Mouse (Mus musculus): ENCODE results near the gene Abcg1. TPM values are rescaled to one million over a fixed set of nuclear protein-coding genes. Genes with fewer than 3 reads are reported as not detected.

Abcg1 gene
- total RNA-seq, 2 experiments from 2014 or later: 5.3 to 7.8 TPM

DNA sequence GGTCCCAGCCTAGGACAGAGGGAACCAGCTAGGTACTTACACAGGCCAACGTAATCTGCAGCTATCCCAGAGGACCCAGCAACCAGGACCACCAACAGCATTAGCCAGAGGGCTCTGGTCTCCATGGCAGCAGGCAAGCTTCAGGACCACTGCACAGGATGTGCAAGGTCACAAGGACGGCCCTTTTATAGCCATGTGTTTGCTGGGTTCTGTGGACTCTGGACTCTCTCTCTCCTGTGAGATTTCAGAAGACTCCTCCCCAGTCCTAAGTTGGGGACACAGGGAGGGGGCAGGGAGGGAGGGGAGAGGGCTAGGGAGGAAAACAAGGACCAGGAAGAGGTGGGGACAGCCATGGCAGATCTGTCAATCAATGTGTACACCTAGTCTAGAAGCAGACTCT is 72.0 kb downstream of the Abcg1 start, which contains the start of gene Tff3:
Tff3 (minus strand) TSS at position 195 of the 400 bp plus-strand sequence.
- no peak for DNase-seq

GRCm38 (mm10) chr17:31131269-31131821 is 73.9 kb downstream of the Abcg1 start:
- no peak for DNase-seq

GRCm38 (mm10) chr17:31133776-31134175 is 76.3 kb downstream of the Abcg1 start:
- DNase-seq: no peak

- DNase-seq: no peak
Measured at GRCm38 (mm10) chr17:31134913-31135312, 77.4 kb downstream of the Abcg1 start.

DNA sequence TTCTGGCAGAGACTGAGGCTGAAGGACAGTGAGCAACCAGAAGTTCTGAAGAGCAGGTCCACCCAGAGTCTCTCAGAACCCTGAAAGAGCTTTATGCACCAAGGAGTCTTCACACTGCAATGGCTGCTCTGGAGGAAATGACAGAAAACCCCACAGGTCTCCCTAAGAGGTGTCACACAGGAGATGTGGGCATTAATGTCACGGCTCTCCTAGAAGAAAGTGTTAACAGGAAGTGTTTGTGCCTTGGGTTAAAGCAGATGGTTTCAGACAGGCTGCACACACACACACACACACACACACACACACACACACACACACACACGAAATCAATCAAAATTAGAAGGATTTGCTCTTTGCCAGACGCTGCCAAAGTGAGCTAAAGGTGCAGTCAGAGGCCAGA is 78.8 kb downstream of the Abcg1 start:
- no peak for DNase-seq

DNA sequence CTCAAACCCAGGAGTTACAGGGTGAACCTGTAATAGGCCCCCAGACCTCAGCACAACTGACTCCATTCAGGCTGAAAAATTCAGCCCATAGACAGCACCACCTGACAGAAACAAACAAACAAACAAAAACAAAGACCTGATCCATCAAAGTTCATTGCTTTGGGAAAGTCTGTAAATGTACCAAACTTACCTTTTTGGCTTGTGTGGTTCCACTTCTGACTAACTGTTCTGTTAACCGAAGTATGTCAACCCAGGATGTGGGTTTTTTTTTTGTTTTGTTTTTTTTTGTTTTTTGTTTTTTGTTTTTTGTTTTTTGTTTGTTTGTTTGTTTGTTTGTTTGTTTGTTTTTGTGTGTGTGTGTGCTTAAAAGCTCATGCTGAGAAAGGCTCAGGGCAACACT is 79.3 kb downstream of the Abcg1 start:
- no peak for DNase-seq

DNA sequence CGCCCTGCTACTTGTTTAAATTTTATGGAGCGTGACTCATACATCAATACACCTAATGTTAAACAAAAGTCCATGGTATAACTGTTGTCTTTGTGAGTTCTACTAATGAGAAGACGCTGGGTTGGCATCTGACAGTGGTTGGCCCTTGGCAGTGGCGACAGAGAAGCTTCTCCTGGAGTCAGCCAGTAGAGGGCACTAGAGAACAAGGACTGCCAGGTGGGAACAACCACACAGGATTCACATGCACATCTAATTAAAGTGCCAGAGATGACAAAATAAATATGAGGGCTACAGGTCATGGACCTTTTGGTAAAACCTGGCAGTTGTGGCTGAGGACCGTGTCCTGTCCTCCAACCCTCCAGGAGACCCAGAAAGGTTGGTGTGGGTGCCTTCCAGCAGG is 80.9 kb downstream of the Abcg1 start:
- DNase-seq: peak; percentile 73

DNA sequence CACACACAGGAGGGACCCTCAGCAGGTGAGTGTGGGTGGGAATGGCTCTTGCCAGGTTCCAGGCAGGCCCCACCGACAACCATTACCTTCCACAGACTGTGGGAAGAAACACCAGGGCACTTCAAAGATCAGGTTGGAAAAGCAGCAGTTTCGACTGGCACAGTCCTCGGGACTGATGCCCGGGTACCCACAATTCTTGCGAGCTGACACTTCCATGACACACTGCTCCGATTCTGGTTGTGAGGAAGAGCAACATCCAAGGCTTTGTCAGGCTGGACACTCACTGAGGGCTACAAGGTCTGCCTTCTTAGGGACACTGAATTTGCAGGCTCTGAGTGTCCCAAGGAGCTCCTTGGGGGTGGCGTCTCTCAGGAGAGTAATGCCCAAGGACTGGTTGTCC is 84.6 kb downstream of the Abcg1 start:
- DNase-seq: no peak

DNA sequence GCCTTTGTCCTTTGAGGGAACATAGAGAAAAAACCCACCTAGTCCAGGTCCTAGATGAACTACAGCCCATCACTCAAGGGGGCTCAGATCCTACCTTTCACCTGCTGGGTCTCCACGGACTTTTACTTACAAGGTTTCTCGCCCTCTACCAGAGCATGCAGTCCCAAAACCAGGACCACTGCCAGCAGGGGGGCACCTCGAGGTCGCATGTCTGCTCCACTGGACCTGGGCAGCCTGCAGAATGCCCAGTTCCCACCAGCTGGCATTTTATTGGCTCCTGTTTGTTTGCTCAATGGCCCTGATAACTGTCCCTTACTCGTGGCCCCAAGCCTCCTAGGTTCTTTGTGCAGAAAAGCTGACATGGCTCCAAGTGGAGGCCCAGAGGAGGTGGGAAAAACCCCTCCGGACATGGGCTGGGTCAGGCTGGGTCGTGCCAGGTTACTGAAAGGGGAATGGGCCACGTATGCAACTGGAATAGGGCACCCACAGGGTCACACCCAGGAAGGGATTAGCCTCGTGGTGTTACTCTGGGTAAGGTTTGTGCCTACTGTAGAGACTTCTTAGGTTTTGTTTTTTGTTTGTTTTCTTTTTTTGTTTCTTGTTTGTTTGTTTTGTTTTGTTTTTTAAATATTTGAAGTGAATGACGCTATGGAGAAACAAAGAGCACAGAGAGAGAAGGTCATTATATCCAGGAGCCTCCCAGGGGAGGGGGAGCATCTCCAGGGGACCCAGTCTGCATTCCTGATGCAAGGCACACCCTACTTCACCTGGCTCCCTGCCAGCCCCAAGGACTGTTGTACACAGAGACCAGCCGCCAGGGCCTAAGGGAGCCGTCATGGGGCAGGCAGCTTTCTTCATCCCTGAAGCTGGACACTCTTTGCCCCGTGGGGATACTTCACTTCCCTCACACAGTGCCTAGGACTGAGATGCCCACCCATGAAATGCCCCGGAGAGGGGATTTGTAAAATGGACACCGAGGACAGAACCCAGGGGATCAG is 86.9 kb downstream of the Abcg1 start, which contains the start of gene Tff2:
Tff2 (minus strand) TSS at position 243 of the 998 bp plus-strand sequence.
- no peak for DNase-seq

GRCm38 (mm10) chr17:31145998-31146397 is 88.5 kb downstream of the Abcg1 start:
- no peak for DNase-seq

GRCm38 (mm10) chr17:31152512-31152911 is 95.0 kb downstream of the Abcg1 start:
- DNase-seq: no peak

GRCm38 (mm10) chr17:31152966-31153499 is 95.6 kb downstream of the Abcg1 start:
- DNase-seq: no peak

DNA sequence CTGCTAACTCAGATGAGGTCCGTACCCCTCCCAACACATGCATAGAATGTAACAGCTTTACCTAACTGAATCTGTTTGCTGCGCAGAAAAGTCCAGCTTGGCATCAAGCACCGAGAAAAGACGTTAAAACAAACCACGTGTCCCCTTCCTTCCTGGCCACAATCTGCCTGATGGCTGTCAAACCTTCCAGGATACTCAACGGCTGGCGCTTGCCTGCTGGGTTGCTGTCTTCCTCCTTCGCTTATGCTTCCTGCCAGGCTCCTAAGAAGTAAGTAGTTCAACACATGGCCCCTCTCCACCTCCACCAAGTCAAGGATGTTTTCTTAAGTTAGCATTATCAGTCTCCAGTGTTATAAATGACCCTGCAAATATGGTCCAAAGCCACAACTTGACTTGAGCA is 96.3 kb downstream of the Abcg1 start:
- no peak for DNase-seq

GRCm38 (mm10) chr17:31157921-31158320 is 100.4 kb downstream of the Abcg1 start:
- DNase-seq: no peak

- no peak for DNase-seq
Measured at GRCm38 (mm10) chr17:31160291-31160690, 102.8 kb downstream of the Abcg1 start.

- no peak for DNase-seq
Measured at GRCm38 (mm10) chr17:31162607-31163006, 105.1 kb downstream of the Abcg1 start.

DNA sequence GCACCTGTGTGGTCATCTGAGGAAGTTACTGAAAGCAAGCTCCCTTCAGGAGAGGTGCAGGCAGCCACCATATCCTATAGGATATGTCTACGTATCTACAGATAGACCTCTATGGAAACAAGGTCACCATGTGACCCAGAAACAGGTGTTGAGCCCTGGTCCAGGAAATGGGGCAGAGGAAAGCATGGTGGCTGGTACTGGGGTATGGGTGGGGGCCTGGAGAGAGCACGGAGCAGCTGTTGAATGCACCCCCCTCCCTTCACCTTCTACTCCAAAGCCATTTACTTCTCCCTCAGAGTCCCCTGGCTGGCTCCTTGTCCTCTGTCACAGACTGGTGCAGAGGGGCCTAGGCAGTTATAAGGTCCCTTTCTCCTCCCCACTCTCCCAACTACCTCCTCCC is 106.3 kb downstream of the Abcg1 start:
- DNase-seq: no peak

GRCm38 (mm10) chr17:31165127-31165526 is 107.7 kb downstream of the Abcg1 start, which contains the start of gene Tff1:
TSS of gene Tff1 (minus strand) at chr17:31165277.
- no peak for DNase-seq

Other genes starting within 250 kb of the Abcg1 start
- gene Glp1r, start 155.9 kb upstream of the Abcg1 start, total RNA-seq (2021): under 1 TPM; 0.52 to 0.81 TPM
- not detected for gene Umodl1, start 103.0 kb upstream of the Abcg1 start, total RNA-seq (2021)
- gene Tff3, start 72.0 kb downstream of the Abcg1 start, total RNA-seq (2021): not detected
- not detected for gene Tff2, start 86.6 kb downstream of the Abcg1 start, total RNA-seq (2021)
- gene Tff1, start 107.6 kb downstream of the Abcg1 start, total RNA-seq (2021): not detected
- not detected for gene Tmprss3, start 141.3 kb downstream of the Abcg1 start, total RNA-seq (2021)
- under 1 TPM; 0.12 to 0.23 TPM for gene Ubash3a, start 150.2 kb downstream of the Abcg1 start, total RNA-seq (2021)
- gene Rsph1, start 219.7 kb downstream of the Abcg1 start, total RNA-seq (2021): 1 to 10 TPM; 1.7 to 2.4 TPM
- 10 to 100 TPM; 10.8 to 11.6 TPM for gene Slc37a1, start 229.1 kb downstream of the Abcg1 start, total RNA-seq (2021)